Mouse (Mus musculus) kidney, adult 2 months (tissue): ENCODE data around the gene Sidt1.

Experiments used
- CTCF ChIP-seq: fragments of 200-500 bp; conservative IDR thresholded peaks from 2 replicates; pipeline ENCODE4 v1.5.1; 2011; ENCODE audit warnings: low read depth, mild to moderate bottlenecking, control low read depth, low read length, moderate library complexity, mixed read lengths; ENCODE audit not compliant: insufficient read depth, insufficient read length
- POLR2A ChIP-seq: fragments of 200-500 bp; IDR thresholded peaks from one replicate; pipeline ENCODE4 v1.6.1; 2011; ENCODE audit warnings: low read depth, low read length, control low read depth

GRCm38 (mm10) chr16:44289004-44289648, 43.9 kb downstream of the Sidt1 start:
- TF ChIP-seq POLR2A (no peak), CTCF (no peak)
